Comparison of ENCODE assay signal across 12 mouse cellular contexts in genomic region chr7:137471431-137472120, GRCm38 (mm10). TPM values are rescaled to one million over a fixed set of nuclear protein-coding genes. Genes with fewer than 3 reads are reported as not detected.
A peak's percentile ranks its signal among the peaks of the same experiment; 100 is the strongest.
DNase-seq lines count a peak whose midpoint lies in the region; ATAC-seq and TF ChIP-seq lines count a peak whose summit lies in the region.
"Had no signal": no experiment of that assay in that cellular context is flagged by ENCODE, and none has a peak within 500 bp of the region (broad histone marks: within the 10 kb centered on the region; RNA-seq: fewer than 3 reads in every experiment).

No protein-coding gene starts in this region.

- H3K4me3 ChIP-seq in kidney, adult 2 months (ENCODE audit: insufficient read depth, low read depth, low read length), result no peak overlapping the region
- H3K4me3 ChIP-seq in hindbrain, embryonic 14.5 days (replicated peaks; ENCODE audit: low read length), result no peak overlapping the region
- H3K4me3 ChIP-seq in midbrain, embryonic 16.5 days (ENCODE audit: low read depth, low read length), result no peak overlapping the region
- H3K4me3 ChIP-seq in thymus, adult 2 months (ENCODE audit: control insufficient read depth, insufficient read depth, low read length), result no peak overlapping the region
- H3K4me3 ChIP-seq: heart, embryonic 13.5 days; limb, embryonic 15.5 days; neural tube, embryonic 13.5 days had no signal

- 0 out of 2 replicates have a peak, but pooled peaks have one; percentile 34 for ATAC-seq in hindbrain, embryonic 14.5 days (ENCODE audit: low FRiP score)
- peak; percentile 32; the same call in 1 of the 2 replicates for ATAC-seq in midbrain, embryonic 16.5 days

- DNase-seq in kidney, adult 2 months, result no peak
- DNase-seq in kidney, postnatal 14 days, result no peak
- DNase-seq in MN1 (ENCODE audit: low spot score), result peak; percentile 16
- DNase-seq in hindbrain, embryonic 14.5 days (ENCODE audit: low spot score), result no peak
- DNase-seq in thymus, adult 2 months, result no peak
- DNase-seq in thymus, adult 18-20 months, result no peak
- no peak for DNase-seq in frontal cortex, postnatal 36 days (ENCODE audit: low spot score in 2 of 2)
- DNase-seq: thymus, postnatal 36 days had no signal

- TF ChIP-seq POLR2A in kidney, adult 2 months (IDR thresholded peaks at IDR 0.05; ENCODE audit: low read depth, low read length), result no peak
- TF ChIP-seq POLR2A in thymus, adult 2 months (IDR thresholded peaks at IDR 0.05; ENCODE audit: control insufficient read depth, extremely low read depth, insufficient read depth, low read length, poor library complexity), result no peak

- H3K27me3 ChIP-seq in kidney, adult 2 months (replicated peaks; ENCODE audit: control insufficient read depth, insufficient read depth, low read length), result no peaks in the 10 kb centered on the region
- H3K27me3 ChIP-seq in hindbrain, embryonic 14.5 days (ENCODE audit: control insufficient read depth, insufficient read depth, low read length), result no peaks in the 10 kb centered on the region
- no peaks in the 10 kb centered on the region for H3K27me3 ChIP-seq in midbrain, embryonic 16.5 days (ENCODE audit: control insufficient read depth, insufficient read depth, low read depth, low read length)
- no peaks in the 10 kb centered on the region for H3K27me3 ChIP-seq in thymus, adult 2 months (ENCODE audit: control insufficient read depth, insufficient read depth, low read length)
- H3K27me3 ChIP-seq: limb, embryonic 15.5 days; neural tube, embryonic 13.5 days had no signal

- no peaks in the 10 kb centered on the region for H3K9me3 ChIP-seq in hindbrain, embryonic 14.5 days (ENCODE audit: control insufficient read depth, low read length)
- no peaks in the 10 kb centered on the region for H3K9me3 ChIP-seq in midbrain, embryonic 16.5 days (replicated peaks; ENCODE audit: control insufficient read depth, low read length, poor library complexity, severe bottlenecking)
- H3K9me3 ChIP-seq: heart, embryonic 13.5 days; limb, embryonic 15.5 days; neural tube, embryonic 13.5 days had no signal

- H3K27ac ChIP-seq in kidney, adult 2 months (ENCODE audit: insufficient read depth, low read depth, low read length), result no peak overlapping the region
- no peak overlapping the region for H3K27ac ChIP-seq in hindbrain, embryonic 14.5 days
- no peak overlapping the region for H3K27ac ChIP-seq in midbrain, embryonic 16.5 days (ENCODE audit: low read length)
- no peak overlapping the region for H3K27ac ChIP-seq in thymus, adult 2 months (ENCODE audit: control insufficient read depth, insufficient read depth, low read length)
- H3K27ac ChIP-seq: heart, embryonic 13.5 days; limb, embryonic 15.5 days; neural tube, embryonic 13.5 days had no signal

- no peaks in the 10 kb centered on the region for H3K4me1 ChIP-seq in kidney, adult 2 months (ENCODE audit: control insufficient read depth, insufficient read depth, low read length)
- no peaks in the 10 kb centered on the region for H3K4me1 ChIP-seq in hindbrain, embryonic 14.5 days (replicated peaks; ENCODE audit: control insufficient read depth, insufficient read depth, low read length)
- H3K4me1 ChIP-seq in midbrain, embryonic 16.5 days (ENCODE audit: control insufficient read depth, insufficient read depth, low read length), result no peaks in the 10 kb centered on the region
- no peaks in the 10 kb centered on the region for H3K4me1 ChIP-seq in thymus, adult 2 months (replicated peaks; ENCODE audit: control insufficient read depth, insufficient read depth, low read length)
- H3K4me1 ChIP-seq: neural tube, embryonic 13.5 days had no signal

- no peaks in the 10 kb centered on the region; the same call in 1 of the 2 replicates for H3K36me3 ChIP-seq in kidney, adult 2 months (ENCODE audit: control insufficient read depth, insufficient read depth, low read length)
- peaks cover 21% of the 10 kb centered on the region for H3K36me3 ChIP-seq in hindbrain, embryonic 14.5 days (replicated peaks; ENCODE audit: control insufficient read depth, insufficient read depth)
- peaks cover 7% of the 10 kb centered on the region; the same call in 1 of the 2 replicates for H3K36me3 ChIP-seq in midbrain, embryonic 16.5 days (ENCODE audit: control insufficient read depth, insufficient read depth, low read length)
- H3K36me3 ChIP-seq in thymus, adult 2 months (ENCODE audit: control insufficient read depth, insufficient read depth, low read length), result peaks cover 7% of the 10 kb centered on the region; the same call in 1 of the 2 replicates

- 51% methylated on average over 7 of the region's 7 CpGs for WGBS in kidney, adult 2 months
- WGBS in hindbrain, embryonic 14.5 days, result 59% methylated on average over 7 of the region's 7 CpGs
- WGBS in midbrain, embryonic 16.5 days, result 67% methylated on average over 7 of the region's 7 CpGs
- WGBS in thymus, adult 2 months, result 52% methylated on average over 7 of the region's 7 CpGs

- no peak overlapping the region for H3K4me2 ChIP-seq in hindbrain, embryonic 14.5 days (replicated peaks)
- H3K4me2 ChIP-seq in midbrain, embryonic 16.5 days (ENCODE audit: low read length), result no peak overlapping the region
- H3K4me2 ChIP-seq: heart, embryonic 13.5 days; limb, embryonic 15.5 days; neural tube, embryonic 13.5 days had no signal

- H3K9ac ChIP-seq in hindbrain, embryonic 14.5 days, result no peak overlapping the region
- H3K9ac ChIP-seq in midbrain, embryonic 16.5 days (ENCODE audit: low read depth, low read length), result no peak overlapping the region
- H3K9ac ChIP-seq: heart, embryonic 13.5 days; limb, embryonic 15.5 days; neural tube, embryonic 13.5 days had no signal

- TF ChIP-seq CTCF in kidney, adult 2 months (conservative IDR thresholded peaks at IDR 0.05; ENCODE audit: insufficient read depth, insufficient read length, low read depth, low read length), result 0 out of 2 replicates have a peak, but pooled peaks have one; percentile 9
- TF ChIP-seq CTCF in thymus, adult 2 months (IDR thresholded peaks at IDR 0.05; ENCODE audit: borderline replicate concordance, control insufficient read depth, extremely low read depth, insufficient read depth, low read length, poor library complexity), result no peak

RNA-seq across cellular contexts. Expression of gene Glrx3, which starts 34.2 kb away (rescaled TPM):
- polyA plus RNA-seq in kidney, adult 2 months (2012; rRNA removed), result 91.3 and 101 TPM in 2 replicates
- polyA plus RNA-seq in hindbrain, embryonic 14.5 days (2014; fragmentation: Nextera tagmentation; extraction: Ambion mirVana), result 301 and 320 TPM in 2 replicates
- polyA plus RNA-seq in midbrain, embryonic 16.5 days (2015; fragmentation: Nextera tagmentation; extraction: Ambion mirVana), result 248 and 254 TPM in 2 replicates
- polyA plus RNA-seq in thymus, adult 2 months (2012; rRNA removed), result 39.1 and 48.2 TPM in 2 replicates
